Mouse (Mus musculus) thymus, adult 2 months (tissue): ENCODE measurements around the gene Hist1h2an. TPM values are rescaled to one million over a fixed set of nuclear protein-coding genes. Genes with fewer than 3 reads are reported as not detected.
"Not testable (repeated sequence)": the region's sequence is repeated elsewhere in the genome, so short reads cannot be mapped to it uniquely, and the experiment has no call there.

Experiments
- DNase-seq: peaks from one replicate; pipeline ENCODE4 v3.0.0; 2021
- H3K27ac ChIP-seq: fragments of 200-500 bp; 2 replicates; pipeline ENCODE4 v1.5.1; 2012; ENCODE audit warnings: low read length, control low read depth; ENCODE audit not compliant: control insufficient read depth, insufficient read depth
- H3K27me3 ChIP-seq: fragments of 200-500 bp; 2 replicates; pipeline ENCODE4 v1.6.1; 2012; ENCODE audit warnings: mild to moderate bottlenecking, low read length, moderate library complexity, mixed read lengths; ENCODE audit not compliant: control insufficient read depth, insufficient read depth
- H3K36me3 ChIP-seq: fragments of 200-500 bp; 2 replicates; pipeline ENCODE4 v1.6.1; 2012; ENCODE audit warnings: mild to moderate bottlenecking, low read length, moderate library complexity; ENCODE audit not compliant: control insufficient read depth, insufficient read depth
- H3K4me1 ChIP-seq: fragments of 200-500 bp; replicated peaks from 2 replicates; pipeline ENCODE4 v1.6.1; 2012; ENCODE audit warnings: low read length; ENCODE audit not compliant: control insufficient read depth, insufficient read depth
- H3K4me3 ChIP-seq: fragments of 200-500 bp; 2 replicates; pipeline ENCODE4 v1.5.1; 2012; ENCODE audit warnings: mild to moderate bottlenecking, low read length, control low read depth, moderate library complexity; ENCODE audit not compliant: control insufficient read depth, insufficient read depth
- CTCF ChIP-seq: fragments of 200-500 bp; IDR thresholded peaks from 2 replicates; pipeline ENCODE4 v1.5.1; 2012; ENCODE audit warnings: mild to moderate bottlenecking, control low read depth, low read length, moderate library complexity, borderline replicate concordance; ENCODE audit not compliant: control insufficient read depth, poor library complexity, insufficient read depth; ENCODE audit errors: extremely low read depth
- POLR2A ChIP-seq: fragments of 200-500 bp; IDR thresholded peaks from 2 replicates; pipeline ENCODE4 v1.6.1; 2012; ENCODE audit warnings: mild to moderate bottlenecking, low read length, control low read depth, moderate library complexity; ENCODE audit not compliant: control insufficient read depth, poor library complexity, insufficient read depth; ENCODE audit errors: extremely low read depth
- WGBS: fragments of 180-500 bp; shearing (Covaris S2); methylation state at CpG from one replicate; pipeline ENCODE4 v1.1.7; 2018; 5-methylcytosine and 5-hydroxymethylcytosine counted together
- polyA plus RNA-seq: library from polyadenylated mRNA; depleted of rRNA; stranded (reverse); fragments of >200 nt; gene quantifications from 2 replicates; pipeline ENCODE4 v1.2.3, GENCODE M21; 2012

Gene Hist1h2an
- polyA plus RNA-seq, 1 experiment: 183 TPM

DNA sequence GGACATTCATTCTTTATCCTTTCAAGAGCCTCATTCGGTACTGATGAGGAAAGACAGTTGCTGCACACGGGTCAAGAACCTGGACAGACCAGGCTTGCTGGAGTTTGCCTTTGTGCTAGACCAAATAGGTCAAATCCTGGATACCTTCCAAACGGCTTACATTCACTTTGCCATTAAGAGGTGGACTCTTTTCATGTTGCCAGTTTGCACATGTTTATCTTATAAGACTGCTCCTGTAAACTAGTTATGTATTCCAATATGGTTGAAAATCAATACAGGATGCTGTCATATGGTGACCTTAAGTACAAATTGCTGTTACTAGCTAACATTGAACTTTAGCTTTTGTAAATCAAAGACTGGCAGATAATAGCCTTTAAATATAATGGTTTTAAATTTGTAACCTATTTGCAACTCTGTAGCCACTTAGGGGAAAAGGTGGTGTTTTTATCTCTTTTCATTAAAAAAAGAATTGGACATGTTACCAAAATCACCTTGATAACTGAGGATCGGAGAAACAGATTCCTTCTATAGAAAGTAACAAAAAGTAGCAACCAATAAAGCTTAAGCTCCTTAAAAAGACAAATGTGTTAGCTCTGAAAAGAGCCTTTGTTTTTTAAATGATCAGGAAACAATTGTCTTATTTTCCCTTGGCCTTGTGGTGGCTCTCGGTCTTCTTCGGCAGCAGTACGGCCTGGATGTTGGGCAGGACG lies 674 bp downstream of the Hist1h2an start:
- WGBS: 20% methylated on average over 8 of the region's 8 CpGs
- Histone ChIP-seq H3K4me3 (peak overlapping the region; percentile 47), H3K27ac (peak overlapping the region; percentile 89), H3K36me3 (no peaks in the 10 kb centered on the region), H3K27me3 (no peaks in the 10 kb centered on the region), H3K4me1 (peaks cover 8% of the 10 kb centered on the region)
- TF ChIP-seq POLR2A: no peak
- no peak for TF ChIP-seq CTCF
- no peak for DNase-seq

DNA sequence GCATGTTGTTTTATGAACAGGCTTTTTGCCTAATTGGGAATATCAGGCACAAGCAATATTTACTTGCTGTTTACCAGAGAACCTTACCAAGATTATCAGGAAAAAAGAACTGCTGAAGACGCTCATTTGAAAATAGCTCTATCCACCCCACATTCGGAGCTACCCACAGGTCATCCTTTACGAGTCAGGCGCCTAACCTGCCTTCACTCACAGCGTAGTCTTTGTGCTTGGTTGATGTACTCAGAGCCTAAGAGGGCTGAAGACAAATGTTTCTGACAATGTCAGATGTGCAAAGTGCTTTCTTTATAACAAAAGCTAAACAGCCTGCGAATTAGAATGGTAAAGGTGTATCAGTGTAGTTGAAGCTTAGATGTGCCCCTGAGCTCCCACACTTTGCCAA lies 2.7 kb downstream of the Hist1h2an start:
- no peak for TF ChIP-seq CTCF
- TF ChIP-seq POLR2A: no peak
- Histone ChIP-seq H3K36me3 (no peaks in the 10 kb centered on the region), H3K27me3 (no peaks in the 10 kb centered on the region), H3K4me3 (no peak overlapping the region), H3K4me1 (peaks cover 14% of the 10 kb centered on the region), H3K27ac (peak overlapping the region; percentile 78)
- no peak for DNase-seq
- 80% methylated on average over 6 of the region's 6 CpGs for WGBS

GRCm38 (mm10) chr13:21783734-21784161 lies 3.3 kb downstream of the Hist1h2an start:
- peaks cover 14% of the 10 kb centered on the region for H3K4me1 ChIP-seq
- peak overlapping the region; percentile 78 for H3K27ac ChIP-seq
- TF ChIP-seq POLR2A (no peak), CTCF (no peak)
- H3K4me3 ChIP-seq: no peak overlapping the region
- DNase-seq: peak; percentile 41
- no peaks in the 10 kb centered on the region for H3K36me3 ChIP-seq
- 14% methylated on average over 9 of the region's 9 CpGs for WGBS
- no peaks in the 10 kb centered on the region for H3K27me3 ChIP-seq

- peaks cover 14% of the 10 kb centered on the region for H3K4me1 ChIP-seq
- H3K27ac ChIP-seq: peak within 1 kb of the TSS; percentile 96
- DNase-seq: peak; percentile 65
- peak within 1 kb of the TSS; percentile 61 for H3K4me3 ChIP-seq
- H3K27me3 ChIP-seq: no peaks in the 10 kb centered on the region
- WGBS: under 1% methylated on average over 17 of the region's 20 CpGs
- TF ChIP-seq POLR2A (0 out of 2 replicates have a peak, but pooled peaks have one; percentile 5), CTCF (no peak)
- no peaks in the 10 kb centered on the region for H3K36me3 ChIP-seq
Measured at GRCm38 (mm10) chr13:21783255-21783617, 3.8 kb downstream of the Hist1h2an start, which contains the start of gene Hist1h3i. Gene Hist1h3i (minus strand): TSS chr13:21783370.

DNA sequence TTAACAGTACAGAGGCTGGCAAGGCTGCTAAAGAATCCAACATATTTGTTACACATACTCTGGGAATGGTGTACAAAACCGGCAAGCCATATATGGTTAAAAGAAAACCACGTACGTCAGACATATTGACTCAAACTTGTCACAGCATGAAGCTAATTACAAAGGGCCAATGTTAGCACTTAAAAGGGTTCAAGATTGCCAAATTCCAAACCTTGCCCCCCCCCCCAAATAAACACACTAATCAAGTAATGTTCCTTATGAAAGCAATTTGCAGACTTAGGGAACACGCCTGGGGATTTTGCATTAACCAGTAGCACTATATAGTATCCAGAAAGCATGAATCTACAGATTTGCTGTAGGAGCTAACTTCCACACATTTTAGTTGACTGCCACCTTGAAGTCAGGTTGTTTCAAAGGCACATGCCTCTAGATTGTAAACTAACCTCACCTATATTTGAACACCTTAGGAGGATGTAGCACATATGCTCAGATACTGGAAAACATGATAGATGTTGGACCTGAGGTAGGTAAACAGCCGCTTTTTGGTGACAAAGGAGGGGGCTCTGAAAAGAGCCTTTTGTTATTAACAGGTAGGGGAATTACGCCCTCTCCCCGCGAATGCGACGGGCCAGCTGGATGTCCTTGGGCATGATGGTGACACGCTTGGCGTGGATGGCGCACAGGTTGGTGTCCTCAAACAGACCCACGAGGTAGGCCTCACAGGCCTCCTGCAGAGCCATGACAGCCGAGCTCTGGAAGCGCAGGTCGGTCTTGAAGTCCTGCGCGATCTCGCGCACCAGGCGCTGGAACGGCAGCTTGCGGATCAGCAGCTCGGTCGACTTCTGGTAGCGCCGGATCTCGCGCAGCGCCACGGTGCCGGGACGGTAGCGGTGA lies 4.4 kb downstream of the Hist1h2an start:
- H3K4me1 ChIP-seq: peaks cover 14% of the 10 kb centered on the region
- peak; percentile 32 for DNase-seq

DNA sequence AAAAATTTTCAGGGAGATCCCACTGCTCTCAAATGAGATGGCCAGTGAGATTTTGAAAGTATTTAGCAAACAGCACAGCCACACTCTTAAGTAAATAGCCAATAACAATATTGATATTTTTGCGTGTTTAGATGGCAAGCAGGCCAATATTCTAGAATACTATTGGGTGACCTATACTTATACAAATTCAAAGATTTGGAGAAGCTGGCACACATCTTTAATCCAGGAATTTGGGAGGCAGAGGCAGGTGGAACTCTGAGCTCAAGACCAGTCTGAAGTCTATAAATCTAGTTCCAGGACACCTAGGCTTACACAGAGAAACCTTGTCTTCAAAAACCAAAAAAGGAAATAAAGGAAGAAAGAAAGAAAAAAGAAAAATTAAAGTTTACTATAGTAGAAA lies 5.4 kb downstream of the Hist1h2an start:
- DNase-seq: no peak
- H3K27me3 ChIP-seq: no peaks in the 10 kb centered on the region
- H3K36me3 ChIP-seq: no peaks in the 10 kb centered on the region
- no peak for TF ChIP-seq POLR2A
- TF ChIP-seq CTCF: no peak
- WGBS: 98% methylated on average over 1 of the region's 1 CpGs
- no peak overlapping the region for H3K27ac ChIP-seq
- peaks cover 14% of the 10 kb centered on the region for H3K4me1 ChIP-seq
- no peak overlapping the region for H3K4me3 ChIP-seq

More for the DNA sequence above, 4.4 kb downstream of the Hist1h2an start:
- 2% methylated on average over 23 of the region's 35 CpGs for WGBS
- Histone ChIP-seq H3K4me3 (peak overlapping the region; percentile 61), H3K27ac (peak overlapping the region; percentile 96)
- TF ChIP-seq POLR2A: 0 out of 2 replicates have a peak, but pooled peaks have one; percentile 37
- not testable (repeated sequence) for H3K36me3 ChIP-seq, H3K27me3 ChIP-seq
